Mouse (Mus musculus): Measurements from ENCODE around the gene Tbc1d8.
A peak's percentile ranks its signal among the peaks of the same experiment; 100 is the strongest.

DNA sequence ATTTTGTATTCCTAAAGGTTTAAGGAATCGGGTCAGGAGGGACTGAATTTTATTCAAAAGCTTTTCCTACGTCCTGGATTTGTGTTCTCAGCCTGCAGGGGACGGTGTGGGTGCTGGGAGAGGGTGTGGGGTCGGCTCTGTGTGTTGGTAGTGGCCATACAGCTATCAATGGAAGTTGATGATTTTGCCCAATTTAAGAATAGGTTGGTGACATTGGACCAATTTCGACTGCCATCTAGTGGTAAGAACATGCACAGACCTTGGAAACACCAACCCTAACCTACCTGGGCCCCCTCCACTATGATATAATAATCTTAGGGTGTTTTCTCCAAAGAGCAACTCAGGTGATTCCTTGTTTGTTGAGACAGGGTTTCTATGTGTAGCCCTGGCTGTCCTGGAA is 44.0 kb upstream of the Tbc1d8 start:
- TF ChIP-seq CTCF (conservative IDR thresholded peaks at IDR 0.05; ENCODE audit: insufficient read depth, insufficient read length, low read depth, low read length), result peak; percentile 55
- no peak for TF ChIP-seq POLR2A (IDR thresholded peaks at IDR 0.05; ENCODE audit: low read depth, low read length)

Data from kidney, adult 2 months (tissue).